Mouse (Mus musculus): ENCODE results near the gene Car10. TPM values are rescaled to one million over a fixed set of nuclear protein-coding genes. Genes with fewer than 3 reads are reported as not detected.

Gene Car10
- polyA plus RNA-seq, 1 experiment from 2014 or later = 0.05 TPM

- Histone ChIP-seq H3K9ac (ENCODE audit: low read length) (no peak overlapping the region), H3K4me1 (replicated peaks; ENCODE audit: control insufficient read depth, insufficient read depth) (no peaks in the 10 kb centered on the region), H3K27ac (replicated peaks) (no peak overlapping the region), H3K9me3 (ENCODE audit: control insufficient read depth, low read length) (no peaks in the 10 kb centered on the region), H3K36me3 (ENCODE audit: control insufficient read depth, insufficient read depth, low read length) (no peaks in the 10 kb centered on the region), H3K4me2 (replicated peaks; ENCODE audit: low read depth) (no peak overlapping the region), H3K4me3 (ENCODE audit: low read depth, low read length) (no peak overlapping the region), H3K27me3 (ENCODE audit: control insufficient read depth, insufficient read depth, low read length) (no peaks in the 10 kb centered on the region)
- no peak for TF ChIP-seq CTCF (IDR thresholded peaks at IDR 0.05; ENCODE audit: low read depth)
- TF ChIP-seq EP300 (optimal IDR thresholded peaks at IDR 0.05) = no peak
- DNase-seq (ENCODE audit: low spot score) = no peak
- no peak for ATAC-seq (ENCODE audit: low FRiP score, low TSS enrichment)
- WGBS = 81% methylated on average over 2 of the region's 2 CpGs
These were observed 415.0 kb downstream of the Car10 start for GRCm38 (mm10) chr11:93512843-93513242.

- WGBS = 32% methylated on average over 2 of the region's 2 CpGs
These were observed 416.6 kb downstream of the Car10 start for GRCm38 (mm10) chr11:93514396-93514795.

GRCm38 (mm10) chr11:93515566-93515965 is 417.7 kb downstream of the Car10 start:
- WGBS = 83% methylated on average over 6 of the region's 6 CpGs
- H3K27ac ChIP-seq (replicated peaks) = no peak overlapping the region
- H3K4me1 ChIP-seq (replicated peaks; ENCODE audit: control insufficient read depth, insufficient read depth) = no peaks in the 10 kb centered on the region
- DNase-seq (ENCODE audit: low spot score) (no peak), ATAC-seq (ENCODE audit: low FRiP score, low TSS enrichment) (no peak)
- no peak overlapping the region for H3K4me3 ChIP-seq (ENCODE audit: low read depth, low read length)
- TF ChIP-seq CTCF (IDR thresholded peaks at IDR 0.05; ENCODE audit: low read depth) = no peak
- no peak for TF ChIP-seq EP300 (optimal IDR thresholded peaks at IDR 0.05)
- H3K4me2 ChIP-seq (replicated peaks; ENCODE audit: low read depth) = no peak overlapping the region
- H3K9ac ChIP-seq (ENCODE audit: low read length) = no peak overlapping the region
- no peaks in the 10 kb centered on the region for H3K36me3 ChIP-seq (ENCODE audit: control insufficient read depth, insufficient read depth, low read length)
- H3K9me3 ChIP-seq (ENCODE audit: control insufficient read depth, low read length) = no peaks in the 10 kb centered on the region
- H3K27me3 ChIP-seq (ENCODE audit: control insufficient read depth, insufficient read depth, low read length) = no peaks in the 10 kb centered on the region

More at GRCm38 (mm10) chr11:93514396-93514795, 416.6 kb downstream of the Car10 start:
- no peak for DNase-seq (ENCODE audit: low spot score)
- TF ChIP-seq EP300 (optimal IDR thresholded peaks at IDR 0.05) = no peak
- peak; percentile 30 for TF ChIP-seq CTCF (IDR thresholded peaks at IDR 0.05; ENCODE audit: low read depth)
- Histone ChIP-seq H3K9ac (ENCODE audit: low read length) (no peak overlapping the region), H3K4me2 (replicated peaks; ENCODE audit: low read depth) (no peak overlapping the region), H3K27me3 (ENCODE audit: control insufficient read depth, insufficient read depth, low read length) (no peaks in the 10 kb centered on the region), H3K27ac (replicated peaks) (no peak overlapping the region), H3K4me1 (replicated peaks; ENCODE audit: control insufficient read depth, insufficient read depth) (no peaks in the 10 kb centered on the region), H3K36me3 (ENCODE audit: control insufficient read depth, insufficient read depth, low read length) (no peaks in the 10 kb centered on the region), H3K9me3 (ENCODE audit: control insufficient read depth, low read length) (no peaks in the 10 kb centered on the region), H3K4me3 (ENCODE audit: low read depth, low read length) (no peak overlapping the region)
- no peak for ATAC-seq (ENCODE audit: low FRiP score, low TSS enrichment)

GRCm38 (mm10) chr11:93516216-93516615 is 418.4 kb downstream of the Car10 start:
- H3K27ac ChIP-seq (replicated peaks) = no peak overlapping the region
- no peaks in the 10 kb centered on the region for H3K4me1 ChIP-seq (replicated peaks; ENCODE audit: control insufficient read depth, insufficient read depth)
- no peak overlapping the region for H3K9ac ChIP-seq (ENCODE audit: low read length)
- no peaks in the 10 kb centered on the region for H3K9me3 ChIP-seq (ENCODE audit: control insufficient read depth, low read length)
- no peak for TF ChIP-seq CTCF (IDR thresholded peaks at IDR 0.05; ENCODE audit: low read depth)
- TF ChIP-seq EP300 (optimal IDR thresholded peaks at IDR 0.05) = no peak
- no peak overlapping the region for H3K4me2 ChIP-seq (replicated peaks; ENCODE audit: low read depth)
- DNase-seq (ENCODE audit: low spot score) = no peak
- WGBS = 81% methylated on average over 9 of the region's 9 CpGs
- no peaks in the 10 kb centered on the region for H3K36me3 ChIP-seq (ENCODE audit: control insufficient read depth, insufficient read depth, low read length)
- no peak overlapping the region for H3K4me3 ChIP-seq (ENCODE audit: low read depth, low read length)
- H3K27me3 ChIP-seq (ENCODE audit: control insufficient read depth, insufficient read depth, low read length) = no peaks in the 10 kb centered on the region
- ATAC-seq (ENCODE audit: low FRiP score, low TSS enrichment) = no peak

- TF ChIP-seq CTCF (IDR thresholded peaks at IDR 0.05; ENCODE audit: low read depth) = no peak
- no peak for TF ChIP-seq EP300 (optimal IDR thresholded peaks at IDR 0.05)
- DNase-seq (ENCODE audit: low spot score) = no peak
- Histone ChIP-seq H3K4me3 (ENCODE audit: low read depth, low read length) (no peak overlapping the region), H3K36me3 (ENCODE audit: control insufficient read depth, insufficient read depth, low read length) (no peaks in the 10 kb centered on the region), H3K4me1 (replicated peaks; ENCODE audit: control insufficient read depth, insufficient read depth) (no peaks in the 10 kb centered on the region), H3K4me2 (replicated peaks; ENCODE audit: low read depth) (no peak overlapping the region), H3K9me3 (ENCODE audit: control insufficient read depth, low read length) (no peaks in the 10 kb centered on the region), H3K27me3 (ENCODE audit: control insufficient read depth, insufficient read depth, low read length) (no peaks in the 10 kb centered on the region), H3K27ac (replicated peaks) (no peak overlapping the region), H3K9ac (ENCODE audit: low read length) (no peak overlapping the region)
- ATAC-seq (ENCODE audit: low FRiP score, low TSS enrichment) = no peak
- 67% methylated on average over 2 of the region's 2 CpGs for WGBS
These were observed 419.1 kb downstream of the Car10 start for GRCm38 (mm10) chr11:93516946-93517345.

GRCm38 (mm10) chr11:93522501-93522900 is 424.7 kb downstream of the Car10 start:
- no peaks in the 10 kb centered on the region for H3K4me1 ChIP-seq (replicated peaks; ENCODE audit: control insufficient read depth, insufficient read depth)
- ATAC-seq (ENCODE audit: low FRiP score, low TSS enrichment) (no peak), DNase-seq (ENCODE audit: low spot score) (no peak)
- WGBS = 82% methylated on average over 3 of the region's 3 CpGs
- H3K27ac ChIP-seq (replicated peaks) = no peak overlapping the region
- no peaks in the 10 kb centered on the region for H3K9me3 ChIP-seq (ENCODE audit: control insufficient read depth, low read length)
- no peaks in the 10 kb centered on the region for H3K36me3 ChIP-seq (ENCODE audit: control insufficient read depth, insufficient read depth, low read length)
- H3K9ac ChIP-seq (ENCODE audit: low read length) = no peak overlapping the region
- H3K4me2 ChIP-seq (replicated peaks; ENCODE audit: low read depth) = no peak overlapping the region
- no peaks in the 10 kb centered on the region for H3K27me3 ChIP-seq (ENCODE audit: control insufficient read depth, insufficient read depth, low read length)
- H3K4me3 ChIP-seq (ENCODE audit: low read depth, low read length) = no peak overlapping the region
- TF ChIP-seq EP300 (optimal IDR thresholded peaks at IDR 0.05) = no peak
- no peak for TF ChIP-seq CTCF (IDR thresholded peaks at IDR 0.05; ENCODE audit: low read depth)
